Mouse (Mus musculus): ENCODE results near the gene Plxnd1. TPM values are rescaled to one million over a fixed set of nuclear protein-coding genes. Genes with fewer than 3 reads are reported as not detected.
A peak's percentile ranks its signal among the peaks of the same experiment; 100 is the strongest.

The Plxnd1 gene
- polyA plus RNA-seq, 1 experiment from 2014 or later: 19.4 TPM

GRCm38 (mm10) chr6:115956922-115957601 is 37.7 kb downstream of the Plxnd1 start:
- Histone ChIP-seq H3K27ac (ENCODE audit: low read length) (peak overlapping the region; percentile 31), H3K36me3 (ENCODE audit: control insufficient read depth, insufficient read depth) (no peaks in the 10 kb centered on the region), H3K4me1 (replicated peaks; ENCODE audit: control insufficient read depth, insufficient read depth, low read length) (peaks cover 42% of the 10 kb centered on the region), H3K9ac (replicated peaks; ENCODE audit: low read depth, low read length) (no peak overlapping the region), H3K4me2 (ENCODE audit: low read length) (no peak overlapping the region; the same call in none of the 2 replicates), H3K4me3 (replicated peaks; ENCODE audit: low read length) (no peak overlapping the region), H3K27me3 (replicated peaks; ENCODE audit: control insufficient read depth, insufficient read depth, low read length) (no peaks in the 10 kb centered on the region), H3K9me3 (ENCODE audit: control insufficient read depth, low read length) (no peaks in the 10 kb centered on the region)
- ATAC-seq: peak; percentile 75
- 27% methylated on average over 16 of the region's 16 CpGs for WGBS

- Histone ChIP-seq H3K27ac (ENCODE audit: low read length) (peak overlapping the region; percentile 31), H3K9me3 (ENCODE audit: control insufficient read depth, low read length) (no peaks in the 10 kb centered on the region), H3K27me3 (replicated peaks; ENCODE audit: control insufficient read depth, insufficient read depth, low read length) (no peaks in the 10 kb centered on the region), H3K36me3 (ENCODE audit: control insufficient read depth, insufficient read depth) (no peaks in the 10 kb centered on the region), H3K4me2 (ENCODE audit: low read length) (no peak overlapping the region), H3K9ac (replicated peaks; ENCODE audit: low read depth, low read length) (no peak overlapping the region), H3K4me1 (replicated peaks; ENCODE audit: control insufficient read depth, insufficient read depth, low read length) (peaks cover 42% of the 10 kb centered on the region), H3K4me3 (replicated peaks; ENCODE audit: low read length) (no peak overlapping the region)
- ATAC-seq: 0 out of 2 replicates have a peak, but pooled peaks have one; percentile 19
- 76% methylated on average over 13 of the region's 13 CpGs for WGBS
Observed at GRCm38 (mm10) chr6:115956418-115956921, 38.3 kb downstream of the Plxnd1 start.

GRCm38 (mm10) chr6:115955664-115956063 is 39.1 kb downstream of the Plxnd1 start:
- no peak for ATAC-seq
- H3K27ac ChIP-seq (ENCODE audit: low read length): no peak overlapping the region
- no peak overlapping the region for H3K4me3 ChIP-seq (replicated peaks; ENCODE audit: low read length)
- H3K4me1 ChIP-seq (replicated peaks; ENCODE audit: control insufficient read depth, insufficient read depth, low read length): peaks cover 42% of the 10 kb centered on the region
- no peaks in the 10 kb centered on the region for H3K27me3 ChIP-seq (replicated peaks; ENCODE audit: control insufficient read depth, insufficient read depth, low read length)
- no peaks in the 10 kb centered on the region for H3K9me3 ChIP-seq (ENCODE audit: control insufficient read depth, low read length)
- H3K36me3 ChIP-seq (ENCODE audit: control insufficient read depth, insufficient read depth): no peaks in the 10 kb centered on the region
- no peak overlapping the region for H3K4me2 ChIP-seq (ENCODE audit: low read length)
- WGBS: 87% methylated on average over 11 of the region's 11 CpGs
- H3K9ac ChIP-seq (replicated peaks; ENCODE audit: low read depth, low read length): no peak overlapping the region

- Histone ChIP-seq H3K9me3 (ENCODE audit: control insufficient read depth, low read length) (no peaks in the 10 kb centered on the region), H3K36me3 (ENCODE audit: control insufficient read depth, insufficient read depth) (no peaks in the 10 kb centered on the region), H3K9ac (replicated peaks; ENCODE audit: low read depth, low read length) (no peak overlapping the region), H3K27me3 (replicated peaks; ENCODE audit: control insufficient read depth, insufficient read depth, low read length) (no peaks in the 10 kb centered on the region), H3K27ac (ENCODE audit: low read length) (no peak overlapping the region), H3K4me3 (replicated peaks; ENCODE audit: low read length) (no peak overlapping the region), H3K4me1 (replicated peaks; ENCODE audit: control insufficient read depth, insufficient read depth, low read length) (peaks cover 42% of the 10 kb centered on the region), H3K4me2 (ENCODE audit: low read length) (no peak overlapping the region)
- 83% methylated on average over 4 of the region's 4 CpGs for WGBS
- no peak for ATAC-seq
Observed at GRCm38 (mm10) chr6:115955169-115955568, 39.6 kb downstream of the Plxnd1 start.

- Histone ChIP-seq H3K27me3 (replicated peaks; ENCODE audit: control insufficient read depth, insufficient read depth, low read length) (no peaks in the 10 kb centered on the region), H3K4me3 (replicated peaks; ENCODE audit: low read length) (no peak overlapping the region), H3K9ac (replicated peaks; ENCODE audit: low read depth, low read length) (no peak overlapping the region), H3K36me3 (ENCODE audit: control insufficient read depth, insufficient read depth) (no peaks in the 10 kb centered on the region), H3K4me2 (ENCODE audit: low read length) (no peak overlapping the region), H3K27ac (ENCODE audit: low read length) (no peak overlapping the region), H3K4me1 (replicated peaks; ENCODE audit: control insufficient read depth, insufficient read depth, low read length) (peaks cover 42% of the 10 kb centered on the region), H3K9me3 (ENCODE audit: control insufficient read depth, low read length) (no peaks in the 10 kb centered on the region)
- no peak for ATAC-seq
- 68% methylated on average over 9 of the region's 9 CpGs for WGBS
Observed at GRCm38 (mm10) chr6:115954506-115955074, 40.2 kb downstream of the Plxnd1 start.

- 0 out of 2 replicates have a peak, but pooled peaks have one; percentile 26 for ATAC-seq
- Histone ChIP-seq H3K4me1 (replicated peaks; ENCODE audit: control insufficient read depth, insufficient read depth, low read length) (no peaks in the 10 kb centered on the region), H3K27me3 (replicated peaks; ENCODE audit: control insufficient read depth, insufficient read depth, low read length) (no peaks in the 10 kb centered on the region), H3K36me3 (ENCODE audit: control insufficient read depth, insufficient read depth) (no peaks in the 10 kb centered on the region), H3K9ac (replicated peaks; ENCODE audit: low read depth, low read length) (no peak overlapping the region), H3K4me3 (replicated peaks; ENCODE audit: low read length) (no peak overlapping the region), H3K4me2 (ENCODE audit: low read length) (no peak overlapping the region), H3K27ac (ENCODE audit: low read length) (no peak overlapping the region), H3K9me3 (ENCODE audit: control insufficient read depth, low read length) (no peaks in the 10 kb centered on the region)
- 43% methylated on average over 6 of the region's 6 CpGs for WGBS
Observed at GRCm38 (mm10) chr6:115946389-115946788, 48.4 kb downstream of the Plxnd1 start.

- no peak for ATAC-seq
- H3K36me3 ChIP-seq (ENCODE audit: control insufficient read depth, insufficient read depth): no peaks in the 10 kb centered on the region
- no peaks in the 10 kb centered on the region for H3K27me3 ChIP-seq (replicated peaks; ENCODE audit: control insufficient read depth, insufficient read depth, low read length)
- no peak overlapping the region for H3K4me3 ChIP-seq (replicated peaks; ENCODE audit: low read length)
- WGBS: 87% methylated on average over 8 of the region's 8 CpGs
- no peak overlapping the region for H3K4me2 ChIP-seq (ENCODE audit: low read length)
- H3K4me1 ChIP-seq (replicated peaks; ENCODE audit: control insufficient read depth, insufficient read depth, low read length): no peaks in the 10 kb centered on the region
- no peak overlapping the region for H3K27ac ChIP-seq (ENCODE audit: low read length)
- H3K9me3 ChIP-seq (ENCODE audit: control insufficient read depth, low read length): no peaks in the 10 kb centered on the region
- H3K9ac ChIP-seq (replicated peaks; ENCODE audit: low read depth, low read length): no peak overlapping the region
Observed at GRCm38 (mm10) chr6:115945633-115946032, 49.2 kb downstream of the Plxnd1 start.

GRCm38 (mm10) chr6:115944638-115945037 is 50.2 kb downstream of the Plxnd1 start, which contains the start of gene H1foo:
Gene H1foo, plus strand, starts transcription at chr6:115944938.
- 85% methylated on average over 5 of the region's 5 CpGs for WGBS
- H3K4me1 ChIP-seq (replicated peaks; ENCODE audit: control insufficient read depth, insufficient read depth, low read length): no peaks in the 10 kb centered on the region
- no peaks in the 10 kb centered on the region for H3K27me3 ChIP-seq (replicated peaks; ENCODE audit: control insufficient read depth, insufficient read depth, low read length)
- H3K27ac ChIP-seq (ENCODE audit: low read length): no peak within 1 kb of the TSS
- no peak for ATAC-seq
- H3K9ac ChIP-seq (replicated peaks; ENCODE audit: low read depth, low read length): no peak within 1 kb of the TSS
- H3K9me3 ChIP-seq (ENCODE audit: control insufficient read depth, low read length): no peaks in the 10 kb centered on the region
- no peak within 1 kb of the TSS for H3K4me2 ChIP-seq (ENCODE audit: low read length)
- no peaks in the 10 kb centered on the region for H3K36me3 ChIP-seq (ENCODE audit: control insufficient read depth, insufficient read depth)
- no peak within 1 kb of the TSS for H3K4me3 ChIP-seq (replicated peaks; ENCODE audit: low read length)

GRCm38 (mm10) chr6:115943498-115944427 is 51.0 kb downstream of the Plxnd1 start:
- no peaks in the 10 kb centered on the region for H3K4me1 ChIP-seq (replicated peaks; ENCODE audit: control insufficient read depth, insufficient read depth, low read length)
- no peaks in the 10 kb centered on the region for H3K36me3 ChIP-seq (ENCODE audit: control insufficient read depth, insufficient read depth)
- ATAC-seq: no peak
- H3K4me3 ChIP-seq (replicated peaks; ENCODE audit: low read length): no peak overlapping the region
- H3K4me2 ChIP-seq (ENCODE audit: low read length): no peak overlapping the region
- H3K27me3 ChIP-seq (replicated peaks; ENCODE audit: control insufficient read depth, insufficient read depth, low read length): no peaks in the 10 kb centered on the region
- H3K27ac ChIP-seq (ENCODE audit: low read length): no peak overlapping the region
- H3K9me3 ChIP-seq (ENCODE audit: control insufficient read depth, low read length): no peaks in the 10 kb centered on the region
- WGBS: 80% methylated on average over 9 of the region's 9 CpGs
- no peak overlapping the region for H3K9ac ChIP-seq (replicated peaks; ENCODE audit: low read depth, low read length)

Measured in forebrain, embryonic 16.5 days (tissue).